Mouse (Mus musculus) MEL (cell line): ENCODE measurements around the gene Slc26a9. TPM values are rescaled to one million over a fixed set of nuclear protein-coding genes. Genes with fewer than 3 reads are reported as not detected.

Source experiments
- DNase-seq: peaks from one replicate; pipeline ENCODE4 v3.0.0; 2011; ENCODE audit warnings: low read depth, low spot score
- H3K27ac ChIP-seq: 2 replicates; pipeline ENCODE4 v1.5.1; 2012; ENCODE audit warnings: low read depth, mild to moderate bottlenecking, control low read depth, low read length, moderate library complexity; ENCODE audit not compliant: control insufficient read depth
- H3K27me3 ChIP-seq, 2 experiments: fragments of 150-350 bp in 1 of 2; sonication (generic) in 1 of 2; 2 replicates each; pipeline ENCODE4 v1.6.1; 2012; ENCODE audit warnings: low read length in 2 of 2, mild to moderate bottlenecking in 2 of 2, improper control_type of control experiment in 1 of 2, moderate library complexity in 1 of 2; ENCODE audit not compliant: insufficient read depth in 2 of 2, control insufficient read depth in 1 of 2
- H3K36me3 ChIP-seq, 2 experiments: 2 replicates each; pipeline ENCODE4 v1.6.1; 2012 to 2014; ENCODE audit warnings: low read length in 2 of 2, improper control_type of control experiment in 1 of 2, inconsistent platforms in 1 of 2, mild to moderate bottlenecking in 1 of 2; ENCODE audit not compliant: insufficient read depth in 2 of 2, control insufficient read depth in 1 of 2
- H3K4me1 ChIP-seq, 2 experiments: fragments of 150-350 bp in 1 of 2; sonication (generic) in 1 of 2; 2 replicates each; pipeline ENCODE4 v1.6.1; 2012; ENCODE audit warnings: low read length in 2 of 2, improper control_type of control experiment in 1 of 2, mild to moderate bottlenecking in 1 of 2; ENCODE audit not compliant: insufficient read depth in 2 of 2, control insufficient read depth in 1 of 2
- H3K4me3 ChIP-seq, 2 experiments: fragments of 150-350 bp in 1 of 2; sonication (generic) in 1 of 2; 2 replicates each; pipeline ENCODE4 v1.5.1; 2012; ENCODE audit warnings: low read depth in 2 of 2, low read length in 2 of 2, mild to moderate bottlenecking in 2 of 2, moderate library complexity in 2 of 2, control low read depth in 1 of 2, improper control_type of control experiment in 1 of 2; ENCODE audit not compliant: control insufficient read depth in 1 of 2, insufficient read depth in 1 of 2
- H3K79me2 ChIP-seq: 2 replicates; pipeline ENCODE4 v1.6.1; 2012; ENCODE audit warnings: mild to moderate bottlenecking, low read length, moderate library complexity; ENCODE audit not compliant: control insufficient read depth, poor library complexity, insufficient read depth
- H3K9ac ChIP-seq: 2 replicates; pipeline ENCODE4 v1.6.1; 2012; ENCODE audit warnings: low read depth, mild to moderate bottlenecking, control low read depth, low read length, moderate library complexity; ENCODE audit not compliant: control insufficient read depth, poor library complexity, severe bottlenecking
- H3K9me3 ChIP-seq: fragments of 150-350 bp; sonication (generic); replicated peaks from 2 replicates; pipeline ENCODE4 v1.6.1; 2012; ENCODE audit warnings: mild to moderate bottlenecking, low read length, improper control_type of control experiment, moderate library complexity; ENCODE audit not compliant: insufficient read depth
- CHD1 ChIP-seq: IDR thresholded peaks from 2 replicates; pipeline ENCODE4 v1.6.1; 2012; ENCODE audit warnings: low read depth, mild to moderate bottlenecking, inconsistent platforms, low read length, improper control_type of control experiment
- CHD2 ChIP-seq: IDR thresholded peaks from 2 replicates; pipeline ENCODE4 v1.6.1; 2011; ENCODE audit warnings: low read length, improper control_type of control experiment
- ELF1 ChIP-seq: IDR thresholded peaks from 2 replicates; pipeline ENCODE4 v1.6.1; 2014; ENCODE audit warnings: low read depth, mild to moderate bottlenecking, inconsistent platforms, low read length, improper control_type of control experiment, moderate library complexity
- EP300 ChIP-seq, 2 experiments: IDR thresholded peaks; 2 replicates each; pipeline ENCODE4 v1.6.1; 2011; ENCODE audit warnings: improper control_type of control experiment in 2 of 2, low read length in 2 of 2, low read depth in 1 of 2, mild to moderate bottlenecking in 1 of 2
- GABPA ChIP-seq: IDR thresholded peaks from 2 replicates; pipeline ENCODE4 v1.6.1; 2012; ENCODE audit warnings: low read depth, mild to moderate bottlenecking, inconsistent platforms, low read length, improper control_type of control experiment, moderate library complexity
- JUND ChIP-seq: IDR thresholded peaks from 2 replicates; pipeline ENCODE4 v1.6.1; 2011; ENCODE audit warnings: low read depth, mild to moderate bottlenecking, improper control_type of control experiment, low read length
- MAX ChIP-seq: IDR thresholded peaks from 2 replicates; pipeline ENCODE4 v1.6.1; 2011; ENCODE audit warnings: low read length, improper control_type of control experiment
- MAZ ChIP-seq: IDR thresholded peaks from 2 replicates; pipeline ENCODE4 v1.6.1; 2012; ENCODE audit warnings: low read depth, mild to moderate bottlenecking, inconsistent platforms, low read length, improper control_type of control experiment
- MEF2A ChIP-seq: IDR thresholded peaks from 2 replicates; pipeline ENCODE4 v1.6.1; 2014; ENCODE audit warnings: low read depth, mild to moderate bottlenecking, inconsistent platforms, low read length, improper control_type of control experiment; ENCODE audit not compliant: poor library complexity, insufficient replicate concordance, severe bottlenecking; ENCODE audit errors: extremely low read depth
- MXI1 ChIP-seq: IDR thresholded peaks from 2 replicates; pipeline ENCODE4 v1.6.1; 2011; ENCODE audit warnings: mild to moderate bottlenecking, low read depth, low read length, improper control_type of control experiment
- MYB ChIP-seq: IDR thresholded peaks from 2 replicates; pipeline ENCODE4 v1.6.1; 2011; ENCODE audit warnings: mild to moderate bottlenecking, low read depth, low read length, improper control_type of control experiment
- NRF1 ChIP-seq: IDR thresholded peaks from 2 replicates; pipeline ENCODE4 v1.6.1; 2014; ENCODE audit warnings: low read depth, mild to moderate bottlenecking, inconsistent platforms, low read length, improper control_type of control experiment, moderate library complexity; ENCODE audit not compliant: poor library complexity, insufficient read depth, severe bottlenecking
- POLR2A ChIP-seq, 2 experiments: IDR thresholded peaks; 2 replicates each; pipeline ENCODE4 v1.6.1; 2011 to 2012; ENCODE audit warnings: low read length in 2 of 2, mild to moderate bottlenecking in 2 of 2, control low read depth in 1 of 2, improper control_type of control experiment in 1 of 2, low read depth in 1 of 2, moderate library complexity in 1 of 2; ENCODE audit not compliant: control insufficient read depth in 1 of 2, insufficient read depth in 1 of 2, poor library complexity in 1 of 2
- POLR2AphosphoS2 ChIP-seq: IDR thresholded peaks from 2 replicates; pipeline ENCODE4 v1.6.1; 2011; ENCODE audit warnings: low read length, improper control_type of control experiment
- POLR2AphosphoS5 ChIP-seq: IDR thresholded peaks from 2 replicates; pipeline ENCODE4 v1.6.1; 2012; ENCODE audit warnings: low read depth, borderline replicate concordance, mild to moderate bottlenecking, inconsistent platforms, low read length, moderate library complexity, mixed read lengths
- RCOR1 ChIP-seq: IDR thresholded peaks from 2 replicates; pipeline ENCODE4 v1.6.1; 2012; ENCODE audit warnings: low read depth, mild to moderate bottlenecking, inconsistent platforms, low read length, improper control_type of control experiment
- SMC3 ChIP-seq: IDR thresholded peaks from 2 replicates; pipeline ENCODE4 v1.6.1; 2011; ENCODE audit warnings: low read depth, low read length, improper control_type of control experiment
- TCF12 ChIP-seq: IDR thresholded peaks from 2 replicates; pipeline ENCODE4 v1.6.1; 2014; ENCODE audit warnings: low read depth, mild to moderate bottlenecking, inconsistent platforms, low read length, improper control_type of control experiment, moderate library complexity
- UBTF ChIP-seq: IDR thresholded peaks from 2 replicates; pipeline ENCODE4 v1.6.1; 2012; ENCODE audit warnings: low read depth, mild to moderate bottlenecking, inconsistent platforms, low read length, improper control_type of control experiment, moderate library complexity, borderline replicate concordance; ENCODE audit not compliant: insufficient read depth
- USF2 ChIP-seq, 2 experiments: IDR thresholded peaks; 2 replicates each; pipeline ENCODE4 v1.6.1; 2011 to 2012; ENCODE audit warnings: improper control_type of control experiment in 2 of 2, low read length in 2 of 2, borderline replicate concordance in 1 of 2, inconsistent platforms in 1 of 2, low read depth in 1 of 2, mild to moderate bottlenecking in 1 of 2; ENCODE audit not compliant: insufficient read depth in 1 of 2
- ZNF384 ChIP-seq: IDR thresholded peaks from 2 replicates; pipeline ENCODE4 v1.6.1; 2012; ENCODE audit warnings: low read depth, mild to moderate bottlenecking, inconsistent platforms, low read length, improper control_type of control experiment
- polyA plus RNA-seq, 2 experiments: library from polyadenylated mRNA; stranded (reverse) in 1 of 2; unstranded in 1 of 2; fragments of >175 nt in 1 of 2; fragments of >200 nt in 1 of 2; gene quantifications; 2 replicates each; pipeline versions ENCODE4 v1.2.1 to v1.2.4; 2012; ENCODE audit warnings: low replicate concordance in 2 of 2, low read depth in 1 of 2; ENCODE audit not compliant: insufficient read length in 2 of 2, insufficient read depth in 1 of 2, missing spikeins in 1 of 2
- total RNA-seq: library from RNA; depleted of rRNA; stranded (reverse); fragments of 300-350 nt; gene quantifications from 2 replicates; pipeline ENCODE4 v1.2.3, GENCODE M21; 2012; rRNA removed

The Slc26a9 gene
- total RNA-seq (not detected in 2 replicates), polyA plus RNA-seq (under 1 TPM in 1 of 2 experiments, not detected in 1; 0.04 TPM)

- Histone ChIP-seq H3K79me2 (no peaks in the 10 kb centered on the region), H3K4me1 (no peaks in the 10 kb centered on the region), H3K36me3 (no peaks in the 10 kb centered on the region), H3K27ac (no peak within 1 kb of the TSS), H3K9me3 (no peaks in the 10 kb centered on the region), H3K27me3 (peaks cover 7 to 11% of the 10 kb centered on the region in 2 experiments), H3K9ac (no peak within 1 kb of the TSS), H3K4me3 (no peak within 1 kb of the TSS)
- DNase-seq: no peak
- TF ChIP-seq NRF1 (no peak), POLR2AphosphoS2 (no peak), POLR2A (IDR thresholded peaks at IDR 0.05; ENCODE audit: control insufficient read depth in 1 of 2, insufficient read depth in 1 of 2, low read depth in 1 of 2, low read length in 2 of 2, poor library complexity in 1 of 2) (no peak), EP300 (IDR thresholded peaks at IDR 0.05; ENCODE audit: low read depth in 1 of 2, low read length in 2 of 2) (no peak), UBTF (no peak), USF2 (IDR thresholded peaks at IDR 0.05; ENCODE audit: borderline replicate concordance in 1 of 2, insufficient read depth in 1 of 2, low read depth in 1 of 2, low read length in 2 of 2) (no peak), MAX (no peak), MYB (no peak), MEF2A (no peak), ZNF384 (no peak), MAZ (no peak), POLR2AphosphoS5 (no peak), RCOR1 (no peak), JUND (no peak), TCF12 (no peak), CHD1 (no peak), MXI1 (no peak), ELF1 (no peak)
Measured at GRCm38 (mm10) chr1:131743868-131744464, at the start of gene Slc26a9. Gene Slc26a9, plus strand, starts transcription at chr1:131744022.

GRCm38 (mm10) chr1:131695308-131695707 is 48.5 kb upstream of the Slc26a9 start:
- H3K9ac ChIP-seq: no peak overlapping the region
- H3K4me3 ChIP-seq: no peak overlapping the region
- no peaks in the 10 kb centered on the region for H3K36me3 ChIP-seq
- DNase-seq: no peak
- no peaks in the 10 kb centered on the region for H3K79me2 ChIP-seq
- no peaks in the 10 kb centered on the region for H3K9me3 ChIP-seq
- H3K4me1 ChIP-seq: peaks cover 0 to 9% of the 10 kb centered on the region in 2 experiments; a peak in 2 of 4 replicates
- H3K27me3 ChIP-seq: peaks cover 0 to 6% of the 10 kb centered on the region in 2 experiments; a peak in 3 of 4 replicates
- no peak overlapping the region for H3K27ac ChIP-seq
- TF ChIP-seq SMC3: no peak
- no peak for TF ChIP-seq GABPA
- no peak for TF ChIP-seq MAX
- no peak for TF ChIP-seq RCOR1
- TF ChIP-seq CHD2: no peak
- TF ChIP-seq NRF1: no peak
